Mouse (Mus musculus) neural tube, embryonic 15.5 days (tissue): ENCODE results near the gene Gucy1b1. TPM values are rescaled to one million over a fixed set of nuclear protein-coding genes. Genes with fewer than 3 reads are reported as not detected.

ENCODE experiments used
- ATAC-seq: fragments of 200-750 bp; cut with Nextera tagmentation; 2 replicates; pipeline ENCODE4 v1.8.0; 2017; ENCODE audit warnings: mild to moderate bottlenecking, moderate TSS enrichment, moderate library complexity; ENCODE audit not compliant: low FRiP score
- H3K27ac ChIP-seq: fragments of 300-500 bp; sonication (generic); replicated peaks from 2 replicates; pipeline ENCODE4 v1.5.1; 2015; ENCODE audit warnings: mild to moderate bottlenecking, inconsistent platforms
- H3K27me3 ChIP-seq: fragments of 300-500 bp; sonication (generic); replicated peaks from 2 replicates; pipeline ENCODE4 v1.6.1; 2015; ENCODE audit warnings: inconsistent platforms
- H3K36me3 ChIP-seq: fragments of 300-500 bp; sonication (generic); 2 replicates; pipeline ENCODE4 v1.6.1; 2015; ENCODE audit warnings: inconsistent platforms
- H3K4me1 ChIP-seq: fragments of 300-500 bp; sonication (generic); 2 replicates; pipeline ENCODE4 v1.6.1; 2015; ENCODE audit warnings: inconsistent platforms
- H3K4me2 ChIP-seq: fragments of 300-500 bp; sonication (generic); 2 replicates; pipeline ENCODE4 v1.6.1; 2015; ENCODE audit warnings: inconsistent platforms, mild to moderate bottlenecking, moderate library complexity
- H3K4me3 ChIP-seq: fragments of 300-500 bp; sonication (generic); replicated peaks from 2 replicates; pipeline ENCODE4 v1.5.1; 2015; ENCODE audit warnings: mild to moderate bottlenecking, inconsistent platforms
- H3K9ac ChIP-seq: fragments of 300-500 bp; sonication (generic); replicated peaks from 2 replicates; pipeline ENCODE4 v1.6.1; 2015; ENCODE audit warnings: mild to moderate bottlenecking, inconsistent platforms
- H3K9me3 ChIP-seq: fragments of 300-500 bp; sonication (generic); replicated peaks from 2 replicates; pipeline ENCODE4 v1.6.1; 2016; ENCODE audit warnings: inconsistent platforms
- WGBS: fragments of 180-500 bp; shearing (Covaris S2); methylation state at CpG from one replicate; pipeline ENCODE4 v1.1.7; 2015; ENCODE audit warnings: mixed read lengths; 5-methylcytosine and 5-hydroxymethylcytosine counted together
- polyA plus RNA-seq: library from polyadenylated mRNA; unstranded; fragments of >200 nt; fragmentation: Nextera tagmentation; extraction: Ambion mirVana; gene quantifications from 2 replicates; pipeline ENCODE4 v1.2.1, GENCODE M21; 2015

Gene Gucy1b1
- polyA plus RNA-seq, 1 experiment from 2014 or later, result 50.2 TPM

- Histone ChIP-seq H3K9me3 (no peaks in the 10 kb centered on the region), H3K4me3 (no peak overlapping the region), H3K36me3 (no peaks in the 10 kb centered on the region), H3K27me3 (no peaks in the 10 kb centered on the region), H3K9ac (no peak overlapping the region), H3K27ac (no peak overlapping the region), H3K4me2 (no peak overlapping the region), H3K4me1 (no peaks in the 10 kb centered on the region)
- ATAC-seq, result no peak
- WGBS, result 74% methylated on average over 5 of the region's 5 CpGs
These were observed 20.1 kb downstream of the Gucy1b1 start for GRCm38 (mm10) chr3:82054283-82054974.

GRCm38 (mm10) chr3:82052029-82052428, 22.5 kb downstream of the Gucy1b1 start:
- 37% methylated on average over 2 of the region's 2 CpGs for WGBS
- H3K4me3 ChIP-seq, result no peak overlapping the region
- H3K4me1 ChIP-seq, result 0 out of 2 replicates have a peak, but pooled peaks cover 3% of the 10 kb centered on the region
- H3K9ac ChIP-seq, result no peak overlapping the region
- no peak overlapping the region for H3K4me2 ChIP-seq
- H3K36me3 ChIP-seq, result no peaks in the 10 kb centered on the region
- no peak overlapping the region for H3K27ac ChIP-seq
- H3K9me3 ChIP-seq, result no peaks in the 10 kb centered on the region
- ATAC-seq, result no peak
- H3K27me3 ChIP-seq, result no peaks in the 10 kb centered on the region

DNA sequence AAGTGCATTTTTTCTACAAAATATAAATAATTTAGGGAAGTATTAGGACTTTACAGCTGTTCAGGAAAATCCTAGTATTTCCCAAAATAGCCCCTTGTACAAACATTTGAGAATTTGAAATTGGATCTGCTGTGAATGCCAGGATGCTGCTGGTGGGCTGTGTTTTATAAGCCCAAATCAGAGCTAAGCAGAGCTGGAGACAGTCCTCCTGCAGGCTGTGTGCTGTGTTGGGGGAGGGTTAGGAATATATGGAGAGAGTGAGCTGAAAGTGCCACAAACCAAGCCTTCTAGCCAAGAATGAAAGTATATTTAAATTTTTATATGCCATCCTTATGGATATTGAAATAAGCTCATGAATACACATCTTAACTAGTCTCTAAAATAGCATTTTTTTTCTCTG, 23.0 kb downstream of the Gucy1b1 start:
- H3K4me1 ChIP-seq, result 0 out of 2 replicates have a peak, but pooled peaks cover 3% of the 10 kb centered on the region
- ATAC-seq, result no peak
- no peak overlapping the region for H3K27ac ChIP-seq
- H3K27me3 ChIP-seq, result no peaks in the 10 kb centered on the region
- H3K4me3 ChIP-seq, result no peak overlapping the region
- no peak overlapping the region for H3K9ac ChIP-seq
- no peaks in the 10 kb centered on the region for H3K36me3 ChIP-seq
- no peaks in the 10 kb centered on the region for H3K9me3 ChIP-seq
- H3K4me2 ChIP-seq, result no peak overlapping the region

- Histone ChIP-seq H3K4me2 (no peak overlapping the region), H3K4me1 (0 out of 2 replicates have a peak, but pooled peaks cover 3% of the 10 kb centered on the region), H3K9me3 (no peaks in the 10 kb centered on the region), H3K4me3 (no peak overlapping the region), H3K36me3 (0 out of 2 replicates have a peak, but pooled peaks cover 2% of the 10 kb centered on the region), H3K27me3 (no peaks in the 10 kb centered on the region), H3K9ac (no peak overlapping the region), H3K27ac (no peak overlapping the region)
- ATAC-seq, result no peak
- WGBS, result 61% methylated on average over 7 of the region's 7 CpGs
These were observed 25.8 kb downstream of the Gucy1b1 start for GRCm38 (mm10) chr3:82048681-82049080.

- Histone ChIP-seq H3K9me3 (no peaks in the 10 kb centered on the region), H3K4me2 (no peak overlapping the region), H3K9ac (no peak overlapping the region), H3K4me3 (no peak overlapping the region), H3K36me3 (0 out of 2 replicates have a peak, but pooled peaks cover 2% of the 10 kb centered on the region), H3K27me3 (no peaks in the 10 kb centered on the region), H3K27ac (no peak overlapping the region), H3K4me1 (0 out of 2 replicates have a peak, but pooled peaks cover 3% of the 10 kb centered on the region)
- 47% methylated on average over 4 of the region's 4 CpGs for WGBS
- ATAC-seq, result no peak
These were observed 26.4 kb downstream of the Gucy1b1 start for GRCm38 (mm10) chr3:82048078-82048477.

DNA sequence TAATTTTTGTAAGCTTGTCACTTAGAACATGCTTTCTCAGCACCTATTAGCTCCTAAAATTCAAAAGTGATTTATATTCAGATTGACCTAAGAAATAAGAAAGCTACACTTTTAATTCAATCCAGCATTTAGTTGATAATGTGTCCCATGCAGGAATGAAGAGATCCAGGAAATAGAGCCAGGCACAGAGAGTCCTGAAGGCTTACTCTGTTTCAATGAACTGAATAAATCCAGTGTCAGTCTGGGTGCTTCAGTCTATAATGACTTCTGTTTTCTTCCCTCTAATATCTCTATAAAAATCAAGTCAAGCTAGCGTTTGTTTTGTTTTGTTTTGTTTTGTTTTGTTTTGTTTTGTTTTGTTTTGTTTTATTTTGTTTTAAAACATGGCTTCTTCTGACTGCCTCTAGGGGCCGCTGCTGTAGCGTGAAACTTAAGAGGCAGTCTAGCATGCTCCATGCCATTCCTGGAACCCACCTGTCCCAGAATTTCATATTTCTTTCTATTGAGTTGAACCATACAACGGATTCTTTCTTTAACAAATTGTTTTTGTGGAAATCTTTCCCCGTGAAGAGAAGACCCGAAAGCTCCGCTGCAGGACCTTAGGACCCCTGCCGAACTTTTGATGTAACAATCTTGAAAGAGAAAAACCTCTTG, 27.3 kb downstream of the Gucy1b1 start:
- Histone ChIP-seq H3K4me3 (no peak overlapping the region), H3K27ac (no peak overlapping the region), H3K9me3 (no peaks in the 10 kb centered on the region), H3K4me2 (no peak overlapping the region), H3K36me3 (0 out of 2 replicates have a peak, but pooled peaks cover 2% of the 10 kb centered on the region), H3K9ac (no peak overlapping the region), H3K4me1 (0 out of 2 replicates have a peak, but pooled peaks cover 3% of the 10 kb centered on the region), H3K27me3 (no peaks in the 10 kb centered on the region)
- WGBS, result 32% methylated on average over 8 of the region's 8 CpGs
- ATAC-seq, result no peak

DNA sequence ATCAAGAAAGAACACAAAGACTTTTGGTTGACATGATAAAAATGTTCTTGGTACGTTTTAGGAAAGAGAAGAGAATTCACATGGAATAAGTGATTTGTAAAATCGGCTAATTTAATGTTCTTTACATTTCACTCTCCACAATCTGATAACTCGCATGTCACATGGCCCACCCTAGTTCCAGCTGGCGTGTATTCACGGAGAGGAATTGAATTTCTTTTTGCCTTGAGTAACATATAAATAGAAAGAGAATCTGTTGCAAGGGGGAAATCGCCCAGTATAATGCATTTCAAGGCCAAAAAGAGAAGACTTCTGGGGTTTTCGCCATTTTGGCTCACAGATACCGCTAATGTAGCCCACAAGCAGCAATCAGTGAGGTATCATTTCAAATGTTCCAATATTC, 28.4 kb downstream of the Gucy1b1 start:
- no peaks in the 10 kb centered on the region for H3K9me3 ChIP-seq
- WGBS, result 90% methylated on average over 8 of the region's 8 CpGs
- 0 out of 2 replicates have a peak, but pooled peaks cover 3% of the 10 kb centered on the region for H3K4me1 ChIP-seq
- ATAC-seq, result no peak
- H3K27me3 ChIP-seq, result no peaks in the 10 kb centered on the region
- no peak overlapping the region for H3K4me3 ChIP-seq
- H3K36me3 ChIP-seq, result 0 out of 2 replicates have a peak, but pooled peaks cover 2% of the 10 kb centered on the region
- no peak overlapping the region for H3K9ac ChIP-seq
- no peak overlapping the region for H3K27ac ChIP-seq
- H3K4me2 ChIP-seq, result no peak overlapping the region

- Histone ChIP-seq H3K4me2 (no peak overlapping the region), H3K9ac (no peak overlapping the region), H3K36me3 (0 out of 2 replicates have a peak, but pooled peaks cover 2% of the 10 kb centered on the region), H3K9me3 (no peaks in the 10 kb centered on the region), H3K27me3 (no peaks in the 10 kb centered on the region), H3K4me1 (0 out of 2 replicates have a peak, but pooled peaks cover 3% of the 10 kb centered on the region), H3K27ac (no peak overlapping the region), H3K4me3 (no peak overlapping the region)
- whole genome bisulfite sequencing, result 87% methylated on average over 5 of the region's 5 CpGs
- no peak for ATAC-seq
These were observed 29.6 kb downstream of the Gucy1b1 start for GRCm38 (mm10) chr3:82044902-82045301.

DNA sequence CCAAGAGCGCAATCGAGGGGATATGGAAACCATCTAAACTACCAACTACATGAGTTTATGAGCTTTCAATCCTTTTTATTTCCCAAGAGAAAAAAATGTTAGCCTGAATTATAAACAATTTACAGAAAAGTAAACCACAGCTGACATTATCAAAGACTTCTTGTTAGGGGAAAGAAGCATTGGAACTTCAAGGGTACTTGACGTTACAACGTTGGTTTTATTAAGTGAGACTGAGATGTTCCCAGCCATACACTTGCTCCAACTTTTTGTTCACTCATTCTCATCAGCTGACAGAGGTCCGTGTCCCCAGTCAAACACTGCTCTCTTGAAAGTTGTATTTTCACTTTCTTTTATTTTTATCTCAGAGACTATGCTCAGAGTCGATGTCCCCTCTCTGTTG, 30.8 kb downstream of the Gucy1b1 start:
- H3K36me3 ChIP-seq, result 0 out of 2 replicates have a peak, but pooled peaks cover 4% of the 10 kb centered on the region
- H3K27ac ChIP-seq, result no peak overlapping the region
- no peak for ATAC-seq
- no peaks in the 10 kb centered on the region for H3K27me3 ChIP-seq
- H3K4me2 ChIP-seq, result no peak overlapping the region
- no peak overlapping the region for H3K4me3 ChIP-seq
- 79% methylated on average over 6 of the region's 6 CpGs for WGBS
- 0 out of 2 replicates have a peak, but pooled peaks cover 3% of the 10 kb centered on the region for H3K4me1 ChIP-seq
- H3K9me3 ChIP-seq, result no peaks in the 10 kb centered on the region
- H3K9ac ChIP-seq, result no peak overlapping the region

- no peaks in the 10 kb centered on the region for H3K4me1 ChIP-seq
- no peak for ATAC-seq
- H3K4me3 ChIP-seq, result no peak overlapping the region
- 80% methylated on average over 2 of the region's 2 CpGs for WGBS
- no peaks in the 10 kb centered on the region for H3K9me3 ChIP-seq
- no peak overlapping the region for H3K27ac ChIP-seq
- no peak overlapping the region for H3K9ac ChIP-seq
- H3K4me2 ChIP-seq, result no peak overlapping the region
- peaks cover 25% of the 10 kb centered on the region for H3K36me3 ChIP-seq
- H3K27me3 ChIP-seq, result no peaks in the 10 kb centered on the region
These were observed 38.0 kb downstream of the Gucy1b1 start for GRCm38 (mm10) chr3:82036262-82037044.

DNA sequence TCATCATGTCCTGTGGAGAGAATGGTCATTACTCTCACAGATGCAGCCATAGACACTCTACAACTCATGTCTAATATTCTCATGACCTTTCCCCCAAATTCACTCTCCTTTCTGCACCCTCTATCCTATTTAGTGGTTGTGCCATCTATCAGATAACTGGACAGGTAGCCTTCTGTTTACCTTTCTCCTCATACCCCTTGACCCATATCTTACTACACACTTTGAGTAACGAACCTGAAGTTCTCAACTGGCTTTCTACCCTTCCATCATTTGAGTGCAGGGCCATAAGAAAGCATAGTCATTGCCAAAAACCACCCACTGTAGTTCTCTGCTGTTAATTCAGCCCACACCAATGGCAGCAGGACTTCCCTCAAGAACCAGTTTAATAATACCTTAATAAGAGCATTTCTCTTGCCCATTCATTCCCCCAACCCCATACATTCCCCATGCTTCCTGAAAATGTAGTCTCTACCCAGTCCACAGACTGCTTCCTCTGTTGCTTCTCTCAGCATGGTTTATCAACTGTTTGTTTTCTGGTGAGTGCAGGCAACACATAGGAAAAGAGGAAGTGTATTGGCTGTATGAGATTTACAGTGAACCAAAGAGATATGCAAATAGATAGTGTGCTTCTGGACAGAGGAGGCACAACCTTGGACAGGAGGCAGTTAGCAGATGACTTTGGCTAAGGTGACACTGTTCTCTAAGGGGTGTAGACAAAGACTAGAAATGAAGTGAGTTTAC, 44.3 kb downstream of the Gucy1b1 start:
- H3K4me2 ChIP-seq, result no peak overlapping the region
- H3K9me3 ChIP-seq, result no peaks in the 10 kb centered on the region
- no peak overlapping the region for H3K9ac ChIP-seq
- no peak overlapping the region for H3K27ac ChIP-seq
- H3K4me1 ChIP-seq, result no peaks in the 10 kb centered on the region
- H3K27me3 ChIP-seq, result no peaks in the 10 kb centered on the region
- 72% methylated on average over 1 of the region's 1 CpGs for WGBS
- H3K36me3 ChIP-seq, result peaks cover 15% of the 10 kb centered on the region
- no peak overlapping the region for H3K4me3 ChIP-seq
- ATAC-seq, result no peak
